Mouse (Mus musculus) spleen, postnatal 0 days (tissue): ENCODE measurements around the gene Tfcp2l1. TPM values are rescaled to one million over a fixed set of nuclear protein-coding genes. Genes with fewer than 3 reads are reported as not detected.

Experiments
- polyA plus RNA-seq: library from polyadenylated mRNA; unstranded; fragments of >200 nt; fragmentation: Nextera tagmentation; extraction: Ambion mirVana; gene quantifications from 2 replicates; pipeline ENCODE4 v1.2.1, GENCODE M21; 2015

Tfcp2l1 gene
- polyA plus RNA-seq = 0.26 and 0.28 TPM in 2 replicates

DNA sequence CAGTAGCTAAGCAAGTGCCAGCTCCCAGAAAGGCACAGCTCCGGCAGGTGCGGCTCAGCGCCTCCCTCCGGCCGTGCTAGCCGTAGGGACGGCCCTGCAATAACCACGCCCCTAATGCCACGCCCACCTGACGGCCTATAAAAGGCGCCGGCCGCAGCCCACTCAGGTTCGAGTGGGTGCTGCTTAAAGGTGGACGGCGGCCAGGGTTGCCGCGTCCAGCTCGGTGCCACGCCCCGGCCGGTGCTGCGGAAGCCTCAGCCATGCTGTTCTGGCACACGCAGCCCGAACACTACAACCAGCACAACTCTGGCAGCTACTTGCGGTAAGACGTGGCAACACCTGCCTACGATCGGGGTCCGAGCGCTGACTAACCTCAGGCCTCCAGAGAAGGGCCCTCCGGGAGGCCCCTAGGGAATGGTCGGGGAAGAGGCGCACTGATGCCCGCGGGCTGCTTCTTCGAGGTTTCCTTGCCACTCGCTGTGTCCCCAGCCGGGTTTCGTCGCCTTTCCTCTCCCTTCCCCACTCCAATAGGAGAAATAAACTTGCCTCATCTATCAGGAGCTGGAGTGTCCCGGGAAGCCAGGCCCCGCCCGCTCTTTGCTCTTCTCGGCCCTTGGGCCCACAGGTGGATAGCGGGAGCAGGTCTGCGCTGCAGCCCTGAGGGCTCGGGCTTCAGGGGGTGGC lies at the start of gene Tfcp2l1:
Gene Tfcp2l1, plus strand, starts transcription at position 165 of the 684 bp plus-strand sequence.

Other genes starting within 250 kb of the Tfcp2l1 start
- gene Clasp1, start 238.9 kb upstream of the Tfcp2l1 start, polyA plus RNA-seq = 18.2 and 20.4 TPM in 2 replicates